Comparison of ENCODE assay signal across 17 mouse cellular contexts in genomic region chr1:90285318-90285717, GRCm38 (mm10).
DNase-seq lines count a peak whose midpoint lies in the region; ATAC-seq and TF ChIP-seq lines count a peak whose summit lies in the region.
"Had no signal": no experiment of that assay in that cellular context is flagged by ENCODE, and none has a peak within 500 bp of the region (broad histone marks: within the 10 kb centered on the region; RNA-seq: fewer than 3 reads in every experiment).

No protein-coding gene starts in this region.

- no peak for TF ChIP-seq POLR2A in cerebellum, adult 2 months (IDR thresholded peaks at IDR 0.05; ENCODE audit: borderline replicate concordance, insufficient read depth, low read length)

- WGBS in cerebellum, adult 2 months = 24% methylated on average over 4 of the region's 4 CpGs
- 75% methylated on average over 4 of the region's 4 CpGs for WGBS in embryonic facial prominence, embryonic 10.5 days
- WGBS in midbrain, postnatal 0 days = 27% methylated on average over 4 of the region's 4 CpGs

- no peaks in the 10 kb centered on the region for H3K9me3 ChIP-seq in embryonic facial prominence, embryonic 10.5 days
- no peaks in the 10 kb centered on the region for H3K9me3 ChIP-seq in midbrain, postnatal 0 days (ENCODE audit: low read length)
- H3K9me3 ChIP-seq: embryonic facial prominence, embryonic 13.5 days; liver, embryonic 15.5 days had no signal

- H3K4me3 ChIP-seq in cerebellum, adult 2 months (replicated peaks; ENCODE audit: insufficient read depth, low read depth, low read length) = no peak overlapping the region
- H3K4me3 ChIP-seq in embryonic facial prominence, embryonic 10.5 days = no peak overlapping the region
- no peak overlapping the region for H3K4me3 ChIP-seq in midbrain, postnatal 0 days (ENCODE audit: low read depth, low read length)
- H3K4me3 ChIP-seq: embryonic facial prominence, embryonic 13.5 days; liver, embryonic 15.5 days had no signal

- H3K27ac ChIP-seq in cerebellum, adult 2 months (ENCODE audit: insufficient read depth, low read length) = no peak overlapping the region
- peak overlapping the region; percentile 65; the same call in 1 of the 2 replicates for H3K27ac ChIP-seq in embryonic facial prominence, embryonic 10.5 days (replicated peaks)
- H3K27ac ChIP-seq in midbrain, postnatal 0 days (ENCODE audit: low read depth, low read length) = no peak overlapping the region
- H3K27ac ChIP-seq: macrophage had no signal

- TF ChIP-seq CTCF in cerebellum, adult 2 months (IDR thresholded peaks at IDR 0.05; ENCODE audit: borderline replicate concordance, insufficient read depth, low read depth, low read length) = no peak
- no peak for TF ChIP-seq CTCF in midbrain, postnatal 0 days (IDR thresholded peaks at IDR 0.05)

- peak; percentile 51 for DNase-seq in left cerebral cortex, postnatal 4 days
- no peak for DNase-seq in left cerebral cortex, adult 18-20 months (ENCODE audit: low spot score in 2 of 2)
- peak; percentile 35 to 66 for DNase-seq in cerebellum, adult 2 months
- DNase-seq in embryonic facial prominence, embryonic 10.5 days (ENCODE audit: low spot score) = no peak
- DNase-seq in midbrain, postnatal 0 days (ENCODE audit: low spot score) = peak; percentile 32
- DNase-seq in adrenal gland, postnatal 25 days = no peak
- DNase-seq in natural killer cell, adult 2 months (ENCODE audit: low spot score in 2 of 2) = no peak
- DNase-seq: heart, adult 11 months; heart, postnatal 36 days; kidney, adult 18-20 months; retina, postnatal 1 day; spleen, adult 18-20 months had no signal

- H3K27me3 ChIP-seq in cerebellum, adult 2 months (ENCODE audit: control insufficient read depth, insufficient read depth, low read length) = no peaks in the 10 kb centered on the region
- H3K27me3 ChIP-seq in embryonic facial prominence, embryonic 10.5 days (replicated peaks; ENCODE audit: low read depth, poor library complexity, severe bottlenecking) = no peaks in the 10 kb centered on the region
- H3K27me3 ChIP-seq in midbrain, postnatal 0 days (ENCODE audit: insufficient read depth, low read length) = no peaks in the 10 kb centered on the region
- H3K27me3 ChIP-seq: CH12.LX; embryonic facial prominence, embryonic 13.5 days; liver, embryonic 15.5 days; Patski had no signal

- no peak overlapping the region for H3K9ac ChIP-seq in midbrain, postnatal 0 days (replicated peaks; ENCODE audit: low read length, poor library complexity, severe bottlenecking)
- H3K9ac ChIP-seq: embryonic facial prominence, embryonic 13.5 days; liver, embryonic 15.5 days had no signal

- H3K4me1 ChIP-seq in cerebellum, adult 2 months (ENCODE audit: control insufficient read depth, insufficient read depth, low read length) = peaks cover 6% of the 10 kb centered on the region
- peaks cover 75% of the 10 kb centered on the region for H3K4me1 ChIP-seq in embryonic facial prominence, embryonic 10.5 days
- peaks cover 14% of the 10 kb centered on the region for H3K4me1 ChIP-seq in midbrain, postnatal 0 days (ENCODE audit: insufficient read depth, low read length)

- no peak overlapping the region for H3K4me2 ChIP-seq in midbrain, postnatal 0 days (ENCODE audit: low read depth, low read length, poor library complexity, severe bottlenecking)
- H3K4me2 ChIP-seq: embryonic facial prominence, embryonic 13.5 days; liver, embryonic 15.5 days had no signal

- no peaks in the 10 kb centered on the region for H3K36me3 ChIP-seq in embryonic facial prominence, embryonic 10.5 days (replicated peaks)
- H3K36me3 ChIP-seq in midbrain, postnatal 0 days (ENCODE audit: insufficient read depth, low read length) = no peaks in the 10 kb centered on the region
- H3K36me3 ChIP-seq: embryonic facial prominence, embryonic 13.5 days; liver, embryonic 15.5 days had no signal

- intact Hi-C loops in left cerebral cortex, postnatal 4 days (cut with DNase I) = no loop called here

- ATAC-seq in midbrain, postnatal 0 days (ENCODE audit: low FRiP score) = no peak
- ATAC-seq: Patski had no signal

Comparison
In these comparisons a context has a peak if more than half of its experiments do, and no peak if none do; other contexts are left out.
1. DNase-seq: peak in left cerebral cortex, postnatal 4 days (single experiment), cerebellum, adult 2 months (2 of 2) and midbrain, postnatal 0 days (single experiment); none in left cerebral cortex, adult 18-20 months (0 of 2), embryonic facial prominence, embryonic 10.5 days (single experiment), adrenal gland, postnatal 25 days (single experiment) and natural killer cell, adult 2 months (0 of 2).